Mouse (Mus musculus) liver, adult 2 months (tissue): ENCODE measurements around the gene Gm49405.

ENCODE experiments used
- CTCF ChIP-seq: fragments of 200-500 bp; IDR thresholded peaks from 2 replicates; pipeline ENCODE4 v1.5.1; 2011; ENCODE audit warnings: low read depth, low read length, control low read depth
- POLR2A ChIP-seq: fragments of 200-500 bp; IDR thresholded peaks from 2 replicates; pipeline ENCODE4 v1.6.1; 2011; ENCODE audit warnings: low read length, control low read depth; ENCODE audit not compliant: insufficient read depth; ENCODE audit errors: extremely low read depth

DNA sequence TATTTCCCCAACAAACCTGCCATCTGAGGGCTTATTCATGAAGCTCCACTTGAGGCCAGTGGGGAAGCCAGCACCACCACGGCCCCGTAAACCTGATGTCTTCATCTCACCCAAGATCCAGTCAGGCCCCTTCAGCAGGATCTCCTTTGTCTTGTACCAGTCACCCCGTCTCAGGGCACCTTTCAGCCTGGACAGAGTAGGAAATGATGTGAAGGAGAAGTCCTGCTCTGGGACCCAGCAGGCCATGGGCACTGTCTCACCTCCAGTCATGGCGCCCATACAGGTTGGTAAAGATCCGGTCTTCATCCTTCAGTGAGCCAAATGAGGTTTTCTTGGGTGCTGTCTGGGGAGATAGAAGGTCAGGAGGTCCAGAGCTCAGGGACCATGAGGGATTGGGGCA lies 10.7 kb downstream of the Gm49405 start:
- no peak for TF ChIP-seq CTCF
- TF ChIP-seq POLR2A: no peak
